Mouse (Mus musculus) limb, embryonic 15.5 days (tissue): ENCODE measurements around the gene Zdhhc11. TPM values are rescaled to one million over a fixed set of nuclear protein-coding genes. Genes with fewer than 3 reads are reported as not detected.
"Not testable (repeated sequence)": the region's sequence is repeated elsewhere in the genome, so short reads cannot be mapped to it uniquely, and the experiment has no call there.

Experiments used
- ATAC-seq: fragments of 200-750 bp; cut with Nextera tagmentation; 2 replicates; pipeline ENCODE4 v1.8.0; 2017; ENCODE audit warnings: low read depth, moderate TSS enrichment; ENCODE audit not compliant: insufficient number of reproducible peaks, low FRiP score, low TSS enrichment
- H3K27ac ChIP-seq: fragments of 300-500 bp; sonication (generic); 2 replicates; pipeline ENCODE4 v1.5.1; 2015; ENCODE audit warnings: moderate library complexity, mild to moderate bottlenecking, inconsistent platforms
- H3K27me3 ChIP-seq: fragments of 300-500 bp; sonication (generic); 2 replicates; pipeline ENCODE4 v1.6.1; 2015; ENCODE audit warnings: inconsistent platforms
- H3K36me3 ChIP-seq: fragments of 300-500 bp; sonication (generic); 2 replicates; pipeline ENCODE4 v1.6.1; 2015; ENCODE audit warnings: inconsistent platforms
- H3K4me1 ChIP-seq: fragments of 300-500 bp; sonication (generic); 2 replicates; pipeline ENCODE4 v1.6.1; 2015; ENCODE audit warnings: inconsistent platforms
- H3K4me2 ChIP-seq: fragments of 300-500 bp; sonication (generic); 2 replicates; pipeline ENCODE4 v1.6.1; 2015; ENCODE audit warnings: mild to moderate bottlenecking, inconsistent platforms
- H3K4me3 ChIP-seq: fragments of 300-500 bp; sonication (generic); 2 replicates; pipeline ENCODE4 v1.5.1; 2015; ENCODE audit warnings: mild to moderate bottlenecking, inconsistent platforms
- H3K9ac ChIP-seq: fragments of 300-500 bp; sonication (generic); 2 replicates; pipeline ENCODE4 v1.6.1; 2015; ENCODE audit warnings: inconsistent platforms
- H3K9me3 ChIP-seq: fragments of 300-500 bp; sonication (generic); 2 replicates; pipeline ENCODE4 v1.6.1; 2016; ENCODE audit warnings: inconsistent platforms
- WGBS: fragments of 180-500 bp; shearing (Covaris S2); methylation state at CpG from one replicate; pipeline ENCODE4 v1.1.7; 2015; 5-methylcytosine and 5-hydroxymethylcytosine counted together
- polyA plus RNA-seq: library from polyadenylated mRNA; unstranded; fragments of >200 nt; fragmentation: Nextera tagmentation; extraction: Ambion mirVana; gene quantifications from 2 replicates; pipeline ENCODE4 v1.2.1, GENCODE M21; 2015

Gene Zdhhc11
- polyA plus RNA-seq, 1 experiment from 2014 or later: not detected

- ATAC-seq: peak; percentile 89
- H3K27me3 ChIP-seq: peaks cover 36% of the 10 kb centered on the region
- under 1% methylated on average over 56 of the region's 56 CpGs for WGBS
Observed at GRCm38 (mm10) chr13:74008948-74009718, 45.5 kb downstream of the Zdhhc11 start, which contains the start of gene Tppp. Gene Tppp (plus strand): TSS chr13:74009407.

GRCm38 (mm10) chr13:74009791-74010614 lies 46.4 kb downstream of the Zdhhc11 start:
- Histone ChIP-seq H3K9ac (peak overlapping the region; percentile 28; the same call in 1 of the 2 replicates), H3K9me3 (no peaks in the 10 kb centered on the region), H3K4me1 (peaks cover 23% of the 10 kb centered on the region), H3K27ac (no peak overlapping the region), H3K4me3 (peak overlapping the region; percentile 52), H3K36me3 (no peaks in the 10 kb centered on the region), H3K27me3 (peaks cover 36% of the 10 kb centered on the region), H3K4me2 (peak overlapping the region; percentile 99)
- 0 out of 2 replicates have a peak, but pooled peaks have one; percentile 1 for ATAC-seq
- WGBS: 1% methylated on average over 54 of the region's 55 CpGs

More at GRCm38 (mm10) chr13:74008948-74009718, 45.5 kb downstream of the Zdhhc11 start, which contains the start of gene Tppp:
- H3K4me3 ChIP-seq: peak within 1 kb of the TSS; percentile 52
- no peaks in the 10 kb centered on the region for H3K36me3 ChIP-seq
- H3K4me1 ChIP-seq: peaks cover 23% of the 10 kb centered on the region
- H3K4me2 ChIP-seq: peak within 1 kb of the TSS; percentile 99
- peak within 1 kb of the TSS; percentile 28; the same call in 1 of the 2 replicates for H3K9ac ChIP-seq
- no peaks in the 10 kb centered on the region for H3K9me3 ChIP-seq
- no peak within 1 kb of the TSS for H3K27ac ChIP-seq

GRCm38 (mm10) chr13:74010678-74011077 lies 47.0 kb downstream of the Zdhhc11 start:
- H3K27me3 ChIP-seq: peaks cover 36% of the 10 kb centered on the region
- peak overlapping the region; percentile 52 for H3K4me3 ChIP-seq
- 14% methylated on average over 3 of the region's 3 CpGs for WGBS
- no peaks in the 10 kb centered on the region for H3K36me3 ChIP-seq
- no peak for ATAC-seq
- H3K9ac ChIP-seq: no peak overlapping the region
- no peak overlapping the region for H3K27ac ChIP-seq
- no peaks in the 10 kb centered on the region for H3K9me3 ChIP-seq
- H3K4me2 ChIP-seq: peak overlapping the region; percentile 99
- H3K4me1 ChIP-seq: peaks cover 23% of the 10 kb centered on the region

DNA sequence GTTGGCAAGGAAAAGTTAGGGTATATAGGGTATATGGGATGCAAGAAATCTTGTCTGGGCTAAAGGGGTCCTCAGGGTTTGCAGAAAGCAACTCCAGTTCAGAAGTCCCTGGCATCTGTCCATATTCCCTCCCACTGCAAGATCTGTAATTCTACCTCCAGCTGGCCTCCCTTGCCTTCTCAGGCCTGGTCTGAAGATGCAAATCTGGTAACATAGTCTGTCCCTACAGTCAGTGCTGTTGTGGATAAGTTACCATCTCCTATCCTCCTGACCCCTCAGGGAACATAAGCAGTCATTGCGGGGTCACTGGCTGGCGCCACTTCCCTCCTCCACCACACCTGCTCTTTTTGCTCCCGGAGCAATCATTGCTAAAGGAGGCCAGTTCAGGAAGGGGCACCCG lies 52.3 kb downstream of the Zdhhc11 start:
- no peak for ATAC-seq
- Histone ChIP-seq H3K9me3 (no peaks in the 10 kb centered on the region), H3K27ac (no peak overlapping the region), H3K4me3 (no peak overlapping the region), H3K36me3 (no peaks in the 10 kb centered on the region), H3K9ac (no peak overlapping the region), H3K4me1 (peaks cover under 1% of the 10 kb centered on the region; the same call in 1 of the 2 replicates), H3K4me2 (no peak overlapping the region), H3K27me3 (peaks cover 12% of the 10 kb centered on the region; the same call in 1 of the 2 replicates)
- 65% methylated on average over 4 of the region's 4 CpGs for WGBS

- no peak overlapping the region for H3K9ac ChIP-seq
- ATAC-seq: no peak
- H3K4me3 ChIP-seq: no peak overlapping the region
- H3K36me3 ChIP-seq: no peaks in the 10 kb centered on the region
- no peaks in the 10 kb centered on the region; the same call in 1 of the 2 replicates for H3K27me3 ChIP-seq
- H3K4me1 ChIP-seq: no peaks in the 10 kb centered on the region
- H3K9me3 ChIP-seq: no peaks in the 10 kb centered on the region
- no peak overlapping the region for H3K27ac ChIP-seq
- 60% methylated on average over 4 of the region's 4 CpGs for WGBS
- H3K4me2 ChIP-seq: no peak overlapping the region
Observed at GRCm38 (mm10) chr13:74017426-74017825, 53.8 kb downstream of the Zdhhc11 start.

DNA sequence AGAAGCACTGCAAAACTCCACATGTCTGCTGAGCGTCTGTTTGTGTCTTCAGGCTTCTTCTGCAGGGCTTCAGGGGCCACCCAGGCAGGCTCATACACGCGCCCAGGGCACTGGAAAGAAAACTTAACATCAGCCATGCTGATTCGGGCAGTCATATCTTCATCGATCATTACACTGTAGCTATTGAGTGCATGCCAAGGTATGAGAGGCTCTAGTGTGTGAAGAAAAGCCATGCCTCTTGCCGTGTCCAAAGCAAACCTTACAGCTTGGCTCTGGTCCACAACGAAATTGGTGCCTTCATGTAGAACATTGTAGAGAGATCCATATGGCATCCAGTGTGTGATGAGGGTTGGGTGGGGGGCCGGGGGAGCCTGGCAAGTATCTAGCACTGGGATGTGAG lies 55.4 kb downstream of the Zdhhc11 start:
- not testable (repeated sequence) for H3K27ac ChIP-seq, H3K4me1 ChIP-seq, H3K9ac ChIP-seq, H3K4me3 ChIP-seq, H3K27me3 ChIP-seq, H3K9me3 ChIP-seq, H3K4me2 ChIP-seq, H3K36me3 ChIP-seq
- WGBS: 65% methylated on average over 8 of the region's 8 CpGs
- ATAC-seq: 0 out of 2 replicates have a peak, but pooled peaks have one; percentile 22

DNA sequence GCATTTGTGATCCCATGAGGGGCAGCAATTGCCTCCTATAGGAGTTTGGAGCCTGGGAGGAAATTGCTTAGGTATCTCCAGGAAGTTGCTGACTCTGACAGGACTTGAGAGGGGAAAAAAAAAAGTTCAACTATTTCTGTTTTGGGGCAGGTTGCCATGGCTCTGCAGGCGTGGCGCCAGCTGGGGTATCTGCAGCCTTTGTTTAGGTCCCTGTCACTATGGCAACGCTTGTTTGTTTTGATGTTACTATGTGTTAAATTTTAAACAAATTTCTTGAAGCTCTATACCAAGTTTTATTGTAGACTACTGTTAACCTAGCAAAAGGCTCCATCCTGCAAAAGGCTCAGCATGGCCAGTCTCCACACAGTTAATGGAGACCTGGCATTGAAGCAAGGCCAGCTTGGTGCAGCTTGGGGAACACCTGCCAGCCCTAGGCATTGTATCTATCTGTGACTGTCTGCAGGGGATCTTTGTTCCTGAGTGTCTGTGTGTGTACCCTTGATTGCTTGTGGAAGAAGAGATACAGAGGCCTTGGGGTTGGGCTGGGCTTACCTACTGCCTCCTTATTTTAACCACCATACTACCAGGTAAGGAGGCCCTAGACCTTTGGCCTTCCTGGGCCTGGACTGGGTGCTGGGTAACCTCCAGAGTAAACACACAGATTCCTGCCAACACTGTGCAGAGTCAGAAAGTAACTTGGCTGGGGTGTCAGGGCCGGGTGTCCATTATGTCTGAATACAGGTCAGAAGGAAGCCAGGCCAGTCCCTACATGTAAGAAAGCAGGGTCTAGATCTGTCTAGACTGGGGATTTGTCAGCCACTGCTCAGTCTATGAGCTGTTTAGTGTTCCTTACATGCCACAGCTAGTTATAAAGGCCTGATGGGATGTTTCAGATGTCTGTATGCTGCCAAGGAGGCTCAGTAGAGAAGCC lies 61.8 kb downstream of the Zdhhc11 start:
- WGBS: 69% methylated on average over 4 of the region's 4 CpGs
- Histone ChIP-seq H3K27me3 (no peaks in the 10 kb centered on the region), H3K9me3 (no peaks in the 10 kb centered on the region), H3K36me3 (no peaks in the 10 kb centered on the region), H3K27ac (peak overlapping the region; percentile 19; the same call in 1 of the 2 replicates), H3K4me1 (peaks cover 9% of the 10 kb centered on the region; the same call in 1 of the 2 replicates), H3K4me3 (no peak overlapping the region), H3K4me2 (no peak overlapping the region), H3K9ac (no peak overlapping the region)
- peak; percentile 41 for ATAC-seq

DNA sequence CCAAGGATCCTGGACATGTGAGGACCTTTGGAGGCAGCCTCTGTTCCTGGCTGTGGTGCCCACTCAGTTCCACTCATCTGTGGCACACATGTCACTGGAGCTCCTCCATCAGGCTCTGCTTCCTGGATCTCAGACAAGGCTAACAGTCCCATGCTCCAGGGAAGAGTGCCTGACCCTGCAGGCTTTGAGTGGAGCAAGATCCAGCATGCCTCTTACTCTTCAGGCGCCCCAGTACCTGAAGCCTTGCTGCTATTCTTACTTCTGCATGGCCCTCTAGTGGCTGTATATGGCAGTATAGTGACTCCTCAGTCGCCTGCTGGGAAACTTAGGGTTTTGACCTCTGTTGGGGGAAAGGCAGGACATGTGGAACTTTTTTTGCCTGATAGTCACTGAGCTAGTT lies 62.6 kb downstream of the Zdhhc11 start:
- Histone ChIP-seq H3K9ac (no peak overlapping the region), H3K27ac (no peak overlapping the region), H3K36me3 (no peaks in the 10 kb centered on the region), H3K4me2 (no peak overlapping the region), H3K4me3 (no peak overlapping the region), H3K4me1 (peaks cover 9% of the 10 kb centered on the region; the same call in 1 of the 2 replicates), H3K27me3 (no peaks in the 10 kb centered on the region), H3K9me3 (no peaks in the 10 kb centered on the region)
- ATAC-seq: no peak
- WGBS: 11% methylated on average over 2 of the region's 2 CpGs

DNA sequence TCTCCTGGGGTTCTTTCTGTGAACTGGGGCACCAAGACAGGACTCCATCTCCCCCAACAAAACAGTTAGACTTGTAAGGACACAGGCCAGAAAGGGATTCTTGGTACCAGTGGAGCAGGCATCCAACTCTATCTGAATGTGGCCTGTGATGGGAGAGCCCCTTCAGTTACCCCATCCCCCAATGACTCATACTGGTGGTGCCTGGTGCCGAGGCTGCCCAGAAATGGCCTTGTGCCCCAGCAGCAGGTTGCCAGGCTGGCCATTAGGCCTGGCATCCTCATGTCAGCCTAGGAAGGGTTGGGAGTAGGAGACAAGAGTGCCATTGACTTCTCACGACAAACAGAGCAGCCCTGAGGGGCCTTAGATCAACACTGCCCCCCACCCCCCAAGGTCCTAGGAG lies 64.5 kb downstream of the Zdhhc11 start:
- no peaks in the 10 kb centered on the region for H3K9me3 ChIP-seq
- no peak overlapping the region for H3K4me2 ChIP-seq
- 0 out of 2 replicates have a peak, but pooled peaks cover 2% of the 10 kb centered on the region for H3K36me3 ChIP-seq
- no peak overlapping the region for H3K27ac ChIP-seq
- no peak for ATAC-seq
- no peak overlapping the region for H3K9ac ChIP-seq
- no peak overlapping the region for H3K4me3 ChIP-seq
- peaks cover 9% of the 10 kb centered on the region; the same call in 1 of the 2 replicates for H3K4me1 ChIP-seq
- H3K27me3 ChIP-seq: no peaks in the 10 kb centered on the region
- WGBS: 58% methylated on average over 2 of the region's 2 CpGs

DNA sequence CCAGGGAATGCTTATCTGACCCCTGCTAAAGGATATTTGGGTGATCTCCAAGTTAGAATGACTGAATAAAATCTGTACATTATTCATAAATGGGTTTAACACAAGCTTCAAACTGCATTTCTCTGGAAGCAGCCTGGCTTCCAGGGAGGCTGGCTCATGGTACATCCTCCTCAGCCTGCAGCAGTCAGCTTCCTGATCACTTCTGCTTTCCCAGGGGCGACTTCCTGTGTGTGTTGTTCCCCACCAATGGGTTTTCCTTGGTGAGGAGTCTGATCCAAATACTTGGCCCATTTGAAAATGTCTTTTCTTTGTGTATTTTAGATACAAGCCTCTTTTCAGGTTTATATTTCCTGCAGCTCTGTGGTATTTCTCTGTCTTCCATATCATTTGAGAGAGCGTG lies 65.4 kb downstream of the Zdhhc11 start:
- peaks cover 9% of the 10 kb centered on the region; the same call in 1 of the 2 replicates for H3K4me1 ChIP-seq
- 71% methylated on average over 2 of the region's 2 CpGs for WGBS
- no peak overlapping the region for H3K4me3 ChIP-seq
- no peak overlapping the region for H3K4me2 ChIP-seq
- H3K9me3 ChIP-seq: no peaks in the 10 kb centered on the region
- 0 out of 2 replicates have a peak, but pooled peaks cover 2% of the 10 kb centered on the region for H3K36me3 ChIP-seq
- no peak overlapping the region for H3K9ac ChIP-seq
- H3K27me3 ChIP-seq: no peaks in the 10 kb centered on the region
- no peak for ATAC-seq
- no peak overlapping the region for H3K27ac ChIP-seq

GRCm38 (mm10) chr13:74030691-74031090 lies 67.0 kb downstream of the Zdhhc11 start:
- Histone ChIP-seq H3K9ac (no peak overlapping the region), H3K27me3 (no peaks in the 10 kb centered on the region), H3K9me3 (no peaks in the 10 kb centered on the region), H3K36me3 (0 out of 2 replicates have a peak, but pooled peaks cover 2% of the 10 kb centered on the region), H3K27ac (no peak overlapping the region), H3K4me3 (no peak overlapping the region), H3K4me1 (0 out of 2 replicates have a peak, but pooled peaks cover 4% of the 10 kb centered on the region), H3K4me2 (no peak overlapping the region)
- no peak for ATAC-seq
- 80% methylated on average over 7 of the region's 7 CpGs for WGBS
